Mouse (Mus musculus): ENCODE data around the gene Naalad2. TPM values are rescaled to one million over a fixed set of nuclear protein-coding genes. Genes with fewer than 3 reads are reported as not detected.
"Not testable (repeated sequence)": the region's sequence is repeated elsewhere in the genome, so short reads cannot be mapped to it uniquely, and the experiment has no call there.

Naalad2 gene
- not detected in 2 replicates for total RNA-seq (2017)

DNA sequence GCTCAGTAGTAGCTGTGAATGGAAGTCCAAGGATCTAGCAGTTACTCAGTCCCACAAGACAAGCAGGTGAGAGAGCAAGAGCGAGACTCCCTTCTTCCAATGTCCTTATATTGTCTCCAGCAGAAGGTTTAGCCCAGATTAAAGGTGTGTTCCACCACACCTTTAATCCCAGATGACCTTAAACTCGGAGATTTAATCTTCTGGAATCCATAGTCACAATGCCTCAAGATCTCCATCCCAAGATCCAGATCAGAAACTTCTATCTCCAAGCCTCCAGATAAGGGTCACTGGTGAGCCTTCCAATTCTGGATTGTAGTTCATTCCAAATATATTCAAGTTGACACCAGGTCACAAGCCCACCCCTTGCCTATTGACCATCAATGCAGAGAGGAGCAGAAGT lies at the start of gene Naalad2:
Gene Naalad2 (minus strand): TSS at position 101 of the 400 bp plus-strand sequence.
- ATAC-seq (replicated peaks; ENCODE audit: low read depth, poor library complexity, severe bottlenecking) = not testable (repeated sequence)

DNA sequence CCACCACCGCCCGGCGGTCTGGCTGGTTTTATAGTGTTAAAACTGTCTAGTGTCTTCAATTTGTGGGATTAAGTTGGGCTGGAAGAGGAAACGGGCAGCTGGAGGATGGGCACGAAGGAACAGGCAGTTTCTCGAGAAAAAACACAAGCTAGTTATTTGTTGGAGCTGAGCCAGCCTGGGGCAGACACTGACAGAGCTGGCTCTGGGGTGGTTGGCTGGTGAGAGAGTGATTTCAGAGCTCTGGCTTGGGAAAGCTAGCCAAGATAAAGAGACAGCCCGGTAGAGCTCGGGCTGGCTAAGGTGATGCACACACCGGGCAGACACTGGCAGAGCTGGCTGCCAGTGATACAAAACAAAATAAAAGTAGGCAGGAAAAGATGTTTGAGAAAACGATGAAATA lies 28.9 kb upstream of the Naalad2 start:
- no peak for ATAC-seq (replicated peaks; ENCODE audit: low read depth, poor library complexity, severe bottlenecking)

DNA sequence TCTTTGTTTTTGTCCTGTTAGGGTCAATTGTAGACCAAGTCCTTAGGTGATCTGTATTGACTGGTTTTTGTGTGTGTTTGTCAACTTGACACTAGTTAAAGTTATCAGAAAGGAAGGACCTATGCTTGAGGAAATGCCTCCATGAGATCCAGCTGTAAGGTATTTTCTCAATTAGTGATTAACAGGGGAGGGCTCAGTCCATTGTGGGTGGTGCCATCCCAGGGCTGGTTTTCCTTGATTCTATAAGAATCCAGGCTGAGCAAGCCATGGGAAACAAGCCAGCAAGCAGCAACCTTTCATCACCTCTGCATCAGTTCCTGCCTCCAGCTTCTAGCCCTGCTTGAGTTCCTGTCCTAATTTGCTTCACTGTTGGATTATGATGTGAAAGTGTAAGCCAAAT lies 27.6 kb upstream of the Naalad2 start, which contains the start of gene Mbd3l2:
Gene Mbd3l2 (plus strand): TSS at position 301 of the 400 bp plus-strand sequence.
- ATAC-seq (replicated peaks; ENCODE audit: low read depth, poor library complexity, severe bottlenecking) = no peak

DNA sequence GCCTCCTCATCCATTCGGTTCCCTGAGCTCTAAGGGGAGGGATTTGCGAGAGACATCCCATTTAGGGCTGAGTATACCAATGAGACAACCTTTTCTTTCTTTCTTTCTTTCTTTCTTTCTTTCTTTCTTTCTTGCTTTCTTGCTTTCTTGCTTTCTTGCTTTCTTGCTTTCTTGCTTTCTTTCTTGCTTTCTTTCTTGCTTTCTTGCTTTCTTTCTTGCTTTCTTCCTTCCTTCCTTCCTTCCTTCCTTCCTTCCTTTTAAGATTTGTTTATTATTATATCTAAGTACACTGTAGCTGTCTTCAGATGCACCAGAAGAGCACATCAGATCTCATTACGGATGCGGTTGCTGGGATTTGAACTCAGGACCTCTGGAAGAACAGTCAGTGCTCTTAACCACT lies 9.6 kb upstream of the Naalad2 start:
- not testable (repeated sequence) for ATAC-seq (replicated peaks; ENCODE audit: low read depth, poor library complexity, severe bottlenecking)

DNA sequence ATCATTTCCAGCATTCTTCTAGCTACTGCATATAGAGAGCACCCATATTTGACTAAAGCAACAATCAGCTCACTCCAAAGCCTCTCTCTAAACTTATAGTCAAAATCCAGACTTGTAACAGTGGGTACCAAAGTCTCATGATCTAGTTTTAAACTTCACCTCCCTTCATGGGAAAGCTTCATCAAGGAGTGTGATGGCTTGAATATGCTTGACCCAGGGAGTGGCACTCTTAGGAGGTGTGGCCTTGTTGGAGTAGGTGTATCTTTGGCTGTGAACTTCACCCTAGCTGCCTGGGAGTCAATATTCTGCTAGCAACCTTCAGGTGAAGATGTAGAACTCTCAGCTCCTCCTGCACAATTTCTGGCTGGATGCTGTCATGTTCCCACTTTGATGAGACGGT lies 1.3 kb upstream of the Naalad2 start, which contains the start of gene Ubtfl1:
Gene Ubtfl1 (plus strand): TSS at position 301 of the 400 bp plus-strand sequence.
- ATAC-seq (replicated peaks; ENCODE audit: low read depth, poor library complexity, severe bottlenecking) = no peak

DNA sequence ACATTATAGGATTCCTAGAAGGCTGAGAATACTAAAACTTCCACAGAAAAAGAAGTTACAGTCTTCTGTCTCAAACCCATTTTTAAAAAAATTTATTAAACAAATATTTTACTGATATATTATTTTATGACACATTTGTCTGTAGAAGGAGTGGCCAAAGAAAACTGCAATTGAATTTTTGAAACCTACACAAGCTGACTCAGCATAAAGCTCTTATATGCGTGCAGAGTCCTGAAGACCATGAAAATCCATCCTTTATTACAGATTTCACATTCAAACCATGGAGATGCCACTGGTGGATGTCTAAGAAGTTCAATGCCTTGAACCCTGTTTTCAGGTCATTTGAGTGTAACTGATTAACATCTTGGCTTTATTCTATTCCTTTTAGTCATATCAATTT lies 3.2 kb downstream of the Naalad2 start:
- ATAC-seq (replicated peaks; ENCODE audit: low read depth, poor library complexity, severe bottlenecking) = no peak

DNA sequence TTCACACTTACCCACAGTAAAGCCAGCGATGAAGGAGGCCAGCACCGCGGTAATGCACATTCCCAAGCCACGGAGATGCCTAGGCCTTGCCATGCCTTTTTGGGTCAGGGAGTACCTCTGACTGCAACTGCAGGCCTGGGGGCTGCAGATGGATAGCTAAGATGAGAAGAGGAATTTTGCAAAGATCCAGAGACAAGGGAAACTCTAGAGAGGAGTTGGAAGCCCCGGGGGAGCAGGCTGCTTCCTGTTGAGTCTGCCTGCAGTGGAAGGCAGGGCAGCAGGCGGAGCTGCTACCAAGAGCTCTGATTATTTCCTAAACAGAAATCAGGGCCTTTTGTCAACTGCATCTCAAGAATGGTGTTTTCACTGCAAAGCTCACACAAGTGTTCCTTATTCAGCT lies 17.0 kb downstream of the Naalad2 start:
- ATAC-seq (replicated peaks; ENCODE audit: low read depth, poor library complexity, severe bottlenecking) = no peak

DNA sequence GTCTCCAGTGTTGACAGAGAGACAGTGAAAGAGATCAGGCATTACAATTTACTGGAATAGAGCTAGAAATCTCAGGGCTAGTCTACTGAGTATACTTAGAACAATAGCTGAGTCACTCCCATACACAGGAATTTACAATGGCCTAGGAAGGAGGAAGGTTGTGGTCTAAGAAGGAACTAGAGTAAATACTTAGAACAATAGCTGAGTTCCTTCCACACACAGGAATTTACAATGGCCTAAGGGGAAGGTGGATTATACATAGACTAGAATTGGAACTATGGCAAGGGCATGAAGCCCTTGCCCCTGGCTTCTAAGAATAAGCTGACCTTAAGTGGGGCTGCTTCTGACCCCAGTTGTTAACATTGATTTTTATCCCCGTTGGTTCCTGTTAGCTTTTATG lies 29.8 kb downstream of the Naalad2 start:
- ATAC-seq (replicated peaks; ENCODE audit: low read depth, poor library complexity, severe bottlenecking) = not testable (repeated sequence)

DNA sequence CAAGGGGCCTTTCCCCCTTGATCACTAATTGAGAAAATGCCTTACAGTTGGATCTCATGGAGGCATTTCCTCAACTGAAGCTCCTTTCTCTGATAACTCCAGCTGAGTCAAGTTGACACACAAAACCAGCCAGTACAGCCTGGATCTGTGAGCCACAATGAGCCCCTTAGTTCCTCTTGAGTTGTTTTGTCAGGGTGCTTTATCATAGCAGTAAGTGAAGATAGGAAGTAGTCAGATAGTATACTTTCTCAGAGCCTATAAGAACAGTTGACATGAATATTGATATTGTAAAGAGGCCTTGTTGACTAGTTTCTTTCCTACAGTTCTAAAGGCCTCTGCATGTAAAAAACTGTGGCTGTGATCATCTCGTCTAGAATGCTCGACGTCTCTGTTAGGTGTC lies 82.8 kb downstream of the Naalad2 start:
- no peak for ATAC-seq (replicated peaks; ENCODE audit: low read depth, poor library complexity, severe bottlenecking)

DNA sequence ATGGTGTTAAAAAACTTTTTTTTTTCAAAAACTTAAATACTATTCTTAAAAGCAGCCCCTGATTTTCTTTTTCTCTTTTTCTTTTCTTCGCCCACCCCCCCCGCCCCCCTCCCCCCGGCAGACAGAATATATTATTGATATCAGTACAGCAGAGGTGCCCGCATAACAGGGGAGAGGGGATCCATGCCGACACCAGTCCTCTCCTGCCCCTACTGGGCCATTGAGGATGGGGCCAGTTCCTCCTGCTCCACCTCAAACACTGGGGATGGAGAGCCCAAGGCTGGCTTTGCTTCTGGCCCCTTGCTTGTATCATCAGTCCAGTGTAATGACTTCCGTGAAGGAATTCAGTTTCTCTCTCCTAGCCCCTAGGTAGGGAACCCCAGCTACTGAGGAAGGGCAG lies 104.5 kb downstream of the Naalad2 start:
- no peak for ATAC-seq (replicated peaks; ENCODE audit: low read depth, poor library complexity, severe bottlenecking)

DNA sequence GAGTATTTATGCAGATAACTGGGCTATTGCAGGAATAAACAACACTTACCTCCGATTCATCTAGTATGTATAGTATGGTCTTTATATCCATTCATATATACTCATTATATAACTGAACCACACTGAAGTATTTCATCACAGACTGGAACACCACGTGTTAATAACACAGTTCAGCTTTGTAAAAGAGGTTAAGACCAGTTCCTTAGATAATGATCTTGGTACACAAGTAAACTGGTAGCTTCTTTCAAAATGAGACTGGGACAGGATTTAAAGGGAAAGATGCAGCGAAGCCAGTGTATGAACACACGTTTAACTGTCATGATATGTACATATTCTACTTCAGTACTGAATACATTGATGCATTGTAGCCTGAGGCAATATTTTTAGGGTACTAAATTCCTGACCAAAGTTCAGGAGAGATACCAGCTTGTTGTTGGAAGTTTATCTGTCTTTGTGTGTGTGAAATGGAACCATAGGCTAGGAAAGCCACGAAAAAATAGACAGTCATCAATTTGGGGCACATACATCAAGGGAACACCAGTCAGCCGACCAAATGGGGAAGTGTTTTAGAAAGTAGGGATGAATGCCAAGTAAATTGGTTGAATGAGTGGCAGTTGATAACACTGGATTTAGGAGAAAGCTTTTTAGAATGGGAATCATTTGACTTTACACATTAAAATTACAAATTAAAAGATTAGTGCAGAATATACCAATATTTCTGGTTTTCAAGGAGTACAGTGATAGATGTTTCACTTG lies 109.6 kb downstream of the Naalad2 start:
- ATAC-seq (replicated peaks; ENCODE audit: low read depth, poor library complexity, severe bottlenecking) = peak; percentile 30

DNA sequence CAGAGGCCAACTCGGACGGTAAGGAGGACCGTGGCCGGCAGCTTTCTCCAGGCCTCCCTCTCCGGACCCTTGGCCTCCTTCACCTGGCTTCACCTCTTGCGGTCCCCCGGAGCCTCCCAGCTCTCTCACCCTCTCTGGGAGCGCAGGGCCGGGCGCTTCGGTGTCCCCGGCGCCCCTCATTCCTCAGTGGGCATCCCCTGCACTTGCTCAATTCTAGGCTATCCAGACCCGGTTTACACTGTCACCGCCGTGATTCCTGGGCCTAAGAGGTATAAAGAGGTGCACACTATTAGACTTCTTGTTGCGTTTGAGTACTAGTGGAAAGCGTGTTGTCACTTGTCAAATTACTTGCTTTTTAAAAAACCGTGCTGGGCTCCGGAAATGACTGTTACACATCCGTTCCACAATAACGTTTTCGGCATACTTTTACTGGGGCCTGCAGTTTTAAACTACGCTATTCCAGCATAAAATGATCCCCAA lies 110.3 kb downstream of the Naalad2 start:
- ATAC-seq (replicated peaks; ENCODE audit: low read depth, poor library complexity, severe bottlenecking) = peak; percentile 7

DNA sequence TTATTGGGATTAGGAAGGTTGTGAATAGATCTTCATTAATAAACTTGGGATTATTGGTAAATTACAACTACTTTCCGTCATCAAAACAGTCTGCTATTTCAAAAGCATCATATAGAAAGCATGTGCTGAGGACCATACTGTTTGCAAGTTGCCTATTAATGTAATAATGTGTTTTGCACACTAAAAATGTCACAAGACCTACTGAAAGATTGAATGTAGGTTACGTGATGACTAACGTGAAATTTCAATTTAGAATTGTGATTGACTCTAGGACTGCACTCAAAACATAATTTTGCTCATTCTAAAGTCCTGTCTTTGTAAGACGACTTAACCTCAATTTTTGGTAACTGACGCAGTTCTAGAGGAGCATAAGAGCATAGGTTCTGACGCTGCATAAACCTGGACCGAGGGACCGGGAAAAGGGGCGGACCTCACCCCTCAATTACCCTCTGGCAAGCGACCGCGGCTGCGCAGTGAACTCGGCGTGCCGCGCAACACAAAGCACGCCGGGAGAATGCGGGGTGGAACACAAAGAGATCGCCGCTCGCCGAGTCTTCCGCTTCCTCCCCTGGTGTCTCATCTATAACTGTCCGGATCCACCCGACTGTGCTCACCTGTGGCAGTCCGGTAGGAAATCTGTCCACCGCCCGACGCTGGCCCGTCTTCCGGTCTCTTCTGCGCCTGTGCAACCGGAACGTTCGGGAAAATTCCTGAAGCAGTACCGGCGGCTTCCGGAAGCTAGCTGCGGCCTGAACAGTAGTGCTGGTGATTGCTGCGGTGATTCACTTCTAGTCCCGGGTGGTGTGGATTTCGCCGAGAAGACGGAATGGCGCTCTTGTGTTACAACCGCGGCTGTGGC lies 111.0 kb downstream of the Naalad2 start, which contains the start of gene Chordc1:
Gene Chordc1 (plus strand): TSS at position 555 of the 859 bp plus-strand sequence.
- peak; percentile 96 for ATAC-seq (replicated peaks; ENCODE audit: low read depth, poor library complexity, severe bottlenecking)

DNA sequence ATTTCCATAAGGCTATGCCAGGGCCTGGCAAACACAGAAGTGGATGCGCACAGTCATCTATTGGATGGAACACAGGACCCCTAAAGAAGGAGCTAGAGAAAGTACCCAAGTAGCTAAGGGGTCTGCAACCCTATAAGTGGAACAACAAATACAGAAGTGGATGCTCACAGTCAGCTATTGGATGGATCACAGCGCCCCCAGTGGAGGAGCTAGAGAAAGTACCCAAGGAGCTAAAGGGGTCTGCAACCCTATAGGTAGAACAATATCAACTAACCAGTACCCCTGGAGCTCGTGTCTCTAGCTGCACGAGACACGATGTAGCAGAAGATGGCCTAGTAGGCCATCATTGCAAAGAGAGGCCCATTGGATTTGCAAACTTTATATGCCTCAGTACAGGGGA lies 124.1 kb downstream of the Naalad2 start:
- 0 out of 2 replicates have a peak, but pooled peaks have one; percentile 39 for ATAC-seq (replicated peaks; ENCODE audit: low read depth, poor library complexity, severe bottlenecking)

DNA sequence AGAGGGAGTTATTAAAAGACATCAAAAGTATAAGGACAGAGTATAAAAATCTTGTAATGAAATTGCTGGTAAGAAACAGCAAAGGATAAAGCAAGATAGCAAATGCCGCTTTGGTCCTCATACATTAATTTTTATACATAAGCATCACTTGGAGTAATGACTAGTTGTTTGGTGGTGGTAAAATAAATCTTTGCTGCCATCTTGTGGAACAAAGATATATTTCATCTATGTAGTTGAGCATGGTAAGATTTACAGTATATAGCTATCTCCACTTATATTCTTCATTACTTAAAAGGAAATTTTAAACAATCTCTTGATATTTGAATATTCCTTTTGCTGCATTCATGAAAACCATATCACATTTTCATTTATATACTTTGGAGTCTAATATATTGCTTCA lies 125.3 kb downstream of the Naalad2 start:
- peak; percentile 68 for ATAC-seq (replicated peaks; ENCODE audit: low read depth, poor library complexity, severe bottlenecking)

DNA sequence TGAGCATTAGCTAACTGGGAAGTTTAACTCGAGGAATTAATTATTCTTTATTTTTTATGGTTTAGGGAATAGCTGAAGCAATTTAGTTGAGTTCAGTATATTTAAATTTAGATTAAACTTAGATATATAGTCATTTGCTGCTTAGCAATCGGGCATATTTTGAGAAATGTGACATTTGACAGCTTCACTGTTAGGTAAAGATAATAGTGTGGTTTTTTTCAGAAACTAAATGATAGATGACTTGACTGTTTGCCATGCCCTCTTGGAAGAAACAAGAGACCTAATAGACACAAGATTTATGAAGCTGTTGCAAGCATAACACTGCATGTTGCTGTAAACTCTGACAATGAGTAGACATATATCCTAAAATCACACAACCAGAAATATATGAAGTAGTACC lies 126.0 kb downstream of the Naalad2 start:
- no peak for ATAC-seq (replicated peaks; ENCODE audit: low read depth, poor library complexity, severe bottlenecking)

DNA sequence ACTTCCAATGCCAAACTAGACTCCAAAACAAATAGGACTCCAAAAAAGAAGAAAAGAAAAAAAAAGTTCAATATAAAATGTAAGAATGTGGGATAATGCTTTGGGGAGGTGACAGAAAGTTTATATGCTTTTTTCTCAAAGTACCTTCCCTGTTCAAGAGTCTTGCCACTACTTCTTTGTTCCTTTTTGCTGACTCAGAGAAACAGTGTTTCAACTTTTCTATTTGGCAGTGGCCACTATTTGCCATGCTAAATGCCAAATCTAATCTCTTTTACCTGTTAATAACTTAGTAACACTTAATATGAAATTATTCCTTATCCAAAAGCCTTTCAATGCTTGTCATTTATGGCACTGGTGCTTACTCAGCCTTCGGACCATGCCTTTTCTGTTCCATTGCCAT lies 126.9 kb downstream of the Naalad2 start:
- no peak for ATAC-seq (replicated peaks; ENCODE audit: low read depth, poor library complexity, severe bottlenecking)

Measured in common myeloid progenitor, adult 5-6 weeks (primary cell).